Comparison of ENCODE assay signal across 28 mouse cellular contexts in the genomic region with DNA sequence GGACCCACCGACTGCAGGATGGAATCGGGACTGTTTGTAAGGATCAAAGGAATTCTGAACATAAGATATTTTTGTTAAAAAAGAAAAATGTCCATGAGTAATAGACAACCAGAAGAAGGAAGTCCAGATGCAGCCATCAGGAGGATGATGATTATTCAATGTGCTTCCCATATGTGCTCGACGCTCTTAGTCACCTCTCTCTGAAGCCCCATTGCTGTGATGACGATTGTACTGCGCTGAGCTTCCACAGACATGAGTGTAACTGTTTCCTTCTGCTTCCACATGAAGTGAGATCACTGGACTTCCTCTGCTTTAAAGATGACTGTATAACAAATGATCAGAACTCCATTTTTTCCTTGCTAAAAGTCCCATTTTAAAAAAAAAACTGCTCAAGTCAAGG.
DNase-seq lines count a peak whose midpoint lies in the region; ATAC-seq lines count a peak whose summit lies in the region.
"Had no signal": no experiment of that assay in that cellular context is flagged by ENCODE, and none has a peak within 500 bp of the region (broad histone marks: within the 10 kb centered on the region; RNA-seq: fewer than 3 reads in every experiment).

No protein-coding gene starts in this region.

- H3K9ac ChIP-seq in limb, embryonic 13.5 days = no peak overlapping the region
- H3K9ac ChIP-seq: embryonic facial prominence, embryonic 13.5 days; heart, embryonic 15.5 days; hindbrain, embryonic 13.5 days; kidney, embryonic 15.5 days; liver, embryonic 12.5 days; liver, postnatal 0 days; midbrain, embryonic 12.5 days had no signal

- no peaks in the 10 kb centered on the region for H3K79me2 ChIP-seq in macrophage (ENCODE audit: inconsistent target)

- H3K4me3 ChIP-seq in limb, embryonic 13.5 days = no peak overlapping the region
- no peak overlapping the region for H3K4me3 ChIP-seq in limb, embryonic 10.5 days
- no peak overlapping the region for H3K4me3 ChIP-seq in brown adipose tissue, adult 24 weeks (ENCODE audit: insufficient read depth, low read depth, low read length)
- H3K4me3 ChIP-seq in macrophage (ENCODE audit: inconsistent target) = no peak overlapping the region
- H3K4me3 ChIP-seq: embryonic facial prominence, embryonic 13.5 days; heart, embryonic 15.5 days; hindbrain, embryonic 13.5 days; kidney, embryonic 15.5 days; liver, embryonic 12.5 days; megakaryocyte, embryonic 14.5 days; midbrain, embryonic 12.5 days; myocyte had no signal

- ATAC-seq in frontal cortex, adult (ENCODE audit: low TSS enrichment) = peak; percentile 33; the same call in 1 of the 2 replicates
- no peak for ATAC-seq in limb, embryonic 13.5 days (ENCODE audit: low FRiP score, low read depth)
- ATAC-seq: liver, embryonic 12.5 days; liver, postnatal 0 days had no signal

- H3K4me1 ChIP-seq in limb, embryonic 13.5 days = peaks cover 62% of the 10 kb centered on the region
- H3K4me1 ChIP-seq in limb, embryonic 10.5 days = peaks cover 21% of the 10 kb centered on the region
- H3K4me1 ChIP-seq in brown adipose tissue, adult 24 weeks (ENCODE audit: control insufficient read depth, insufficient read depth, insufficient read length, low read length) = peaks cover 7% of the 10 kb centered on the region
- H3K4me1 ChIP-seq: liver, embryonic 12.5 days had no signal

- 72% methylated on average over 6 of the region's 6 CpGs for WGBS in limb, embryonic 13.5 days
- 94% methylated on average over 6 of the region's 6 CpGs for WGBS in limb, embryonic 10.5 days
- 59% methylated on average over 6 of the region's 6 CpGs for WGBS in macrophage (ENCODE audit: missing documents)

- H3K9me3 ChIP-seq in limb, embryonic 13.5 days = no peaks in the 10 kb centered on the region
- H3K9me3 ChIP-seq in limb, embryonic 10.5 days (replicated peaks) = no peaks in the 10 kb centered on the region
- H3K9me3 ChIP-seq: embryonic facial prominence, embryonic 13.5 days; heart, embryonic 15.5 days; hindbrain, embryonic 13.5 days; kidney, embryonic 15.5 days; liver, embryonic 12.5 days; megakaryocyte, embryonic 14.5 days; midbrain, embryonic 12.5 days had no signal

- no peak overlapping the region for H3K4me2 ChIP-seq in limb, embryonic 13.5 days (replicated peaks)
- H3K4me2 ChIP-seq: embryonic facial prominence, embryonic 13.5 days; heart, embryonic 15.5 days; hindbrain, embryonic 13.5 days; kidney, embryonic 15.5 days; liver, embryonic 12.5 days; midbrain, embryonic 12.5 days had no signal

- H3K27ac ChIP-seq in limb, embryonic 13.5 days = peak overlapping the region; percentile 44; the same call in 1 of the 2 replicates
- H3K27ac ChIP-seq in limb, embryonic 10.5 days = no peak overlapping the region
- 0 out of 2 replicates have a peak overlapping the region, but pooled peaks have one; percentile 33 for H3K27ac ChIP-seq in brown adipose tissue, adult 24 weeks (replicated peaks; ENCODE audit: low read depth, low read length)
- peak overlapping the region; percentile 72 for H3K27ac ChIP-seq in macrophage
- H3K27ac ChIP-seq: embryonic facial prominence, embryonic 13.5 days; heart, embryonic 15.5 days; liver, embryonic 12.5 days; midbrain, embryonic 12.5 days had no signal

- no peak for DNase-seq in frontal cortex, postnatal 14 days (ENCODE audit: low spot score in 2 of 2)
- no peak for DNase-seq in limb, embryonic 10.5 days (ENCODE audit: low spot score)
- DNase-seq in cerebellum, adult 11 months = no peak
- DNase-seq in right cerebral cortex, adult 18-20 months = no peak
- DNase-seq: adrenal gland, postnatal 25 days; B cell, adult 2 months; cerebellum, adult 11-12 months; cerebellum, adult 9-11 months; embryo, embryonic 11 days; heart, postnatal 36 days; kidney, adult 18-20 months; kidney, postnatal 25 days; liver, postnatal 0 days; lung, postnatal 36 days; right cerebral cortex, postnatal 4 days; thymus, postnatal 4 days had no signal

- H3K36me3 ChIP-seq in limb, embryonic 13.5 days = peaks cover 18% of the 10 kb centered on the region
- peaks cover 10% of the 10 kb centered on the region for H3K36me3 ChIP-seq in limb, embryonic 10.5 days
- no peaks in the 10 kb centered on the region for H3K36me3 ChIP-seq in macrophage (ENCODE audit: inconsistent target)
- H3K36me3 ChIP-seq: heart, embryonic 15.5 days; hindbrain, embryonic 13.5 days; liver, embryonic 12.5 days had no signal

- no peaks in the 10 kb centered on the region for H3K27me3 ChIP-seq in limb, embryonic 13.5 days
- no peaks in the 10 kb centered on the region for H3K27me3 ChIP-seq in limb, embryonic 10.5 days (ENCODE audit: low read depth, poor library complexity, severe bottlenecking)
- H3K27me3 ChIP-seq: embryonic facial prominence, embryonic 13.5 days; heart, embryonic 15.5 days; hindbrain, embryonic 13.5 days; kidney, embryonic 15.5 days; liver, embryonic 12.5 days; megakaryocyte, embryonic 14.5 days; midbrain, embryonic 12.5 days had no signal
